Mouse (Mus musculus): Measurements from ENCODE around the gene Med28. TPM values are rescaled to one million over a fixed set of nuclear protein-coding genes. Genes with fewer than 3 reads are reported as not detected.
A peak's percentile ranks its signal among the peaks of the same experiment; 100 is the strongest.

The Med28 gene
- total and polyA plus RNA-seq, 3 experiments: 83.7 to 107 (median 103) TPM

DNA sequence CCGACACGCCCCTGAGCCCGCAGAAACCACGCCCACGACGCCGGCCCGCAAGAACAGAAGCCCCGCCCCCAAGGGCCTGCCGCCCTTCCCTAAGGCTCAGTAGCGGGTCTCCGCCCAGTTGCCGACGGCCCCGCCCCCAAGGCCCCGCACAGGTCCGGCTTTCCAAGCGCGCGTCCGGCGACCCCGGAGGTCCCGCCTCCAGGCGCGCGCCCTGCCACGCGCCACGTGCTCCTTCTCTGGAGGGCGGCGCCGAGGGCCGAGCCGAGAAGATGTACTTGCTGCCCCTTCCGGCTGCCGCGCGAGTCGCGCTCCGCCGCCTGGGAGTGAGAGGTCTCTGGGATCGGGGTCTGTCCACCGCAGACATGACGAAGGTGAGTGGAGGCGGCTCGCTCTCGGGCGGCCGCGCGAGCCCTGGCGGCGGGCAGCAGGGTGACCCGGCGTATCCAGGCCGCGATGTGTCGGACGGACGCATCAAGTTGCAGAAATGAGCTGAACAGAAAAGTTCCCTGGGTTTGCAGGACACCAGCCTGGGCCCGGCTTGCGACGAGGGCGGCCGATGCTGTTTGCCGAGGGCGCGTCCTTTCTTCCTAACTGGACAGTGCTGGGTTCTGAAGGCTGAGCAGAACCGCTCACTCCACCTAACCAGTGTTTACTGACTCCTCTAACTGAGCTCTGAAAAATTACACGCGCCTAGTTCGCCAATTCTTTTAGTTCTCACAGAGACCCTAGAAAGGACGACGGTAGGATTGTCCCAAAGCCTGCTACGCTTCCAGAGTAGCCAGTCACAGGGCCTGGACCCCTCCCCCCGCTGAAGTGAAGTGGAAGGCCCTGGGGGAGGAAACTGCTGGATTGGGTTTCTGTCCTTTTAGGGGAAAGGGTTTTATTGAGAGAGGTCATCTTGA, 26.6 kb upstream of the Med28 start, which contains the start of gene Lap3 (continued):
- no peak for TF ChIP-seq ZC3H11A (IDR thresholded peaks at IDR 0.05; ENCODE audit: low read depth, low read length)
- peak; percentile 62; the same call in 1 of the 2 replicates for TF ChIP-seq IRF4 (IDR thresholded peaks at IDR 0.05; ENCODE audit: low read depth, low read length)
- TF ChIP-seq TBP (conservative IDR thresholded peaks at IDR 0.05; ENCODE audit: low read depth, low read length): 0 out of 2 replicates have a peak, but pooled peaks have one; percentile 44
- TF ChIP-seq MAZ (IDR thresholded peaks at IDR 0.05; ENCODE audit: low read depth, low read length): no peak
- 0 out of 2 replicates have a peak, but pooled peaks have one; percentile 40 for TF ChIP-seq POLR2AphosphoS2 (IDR thresholded peaks at IDR 0.05; ENCODE audit: low read depth, low read length)
- peak; percentile 91 for TF ChIP-seq SIN3A (IDR thresholded peaks at IDR 0.05; ENCODE audit: low read length)
- no peak for TF ChIP-seq RAD21 (IDR thresholded peaks at IDR 0.05; ENCODE audit: low read depth, low read length)
- TF ChIP-seq MAFK (IDR thresholded peaks at IDR 0.05; ENCODE audit: insufficient replicate concordance, low read length): no peak
- peak; percentile 86 for TF ChIP-seq USF1 (IDR thresholded peaks at IDR 0.05; ENCODE audit: low read depth, low read length)
- TF ChIP-seq UBTF (IDR thresholded peaks at IDR 0.05; ENCODE audit: low read depth, low read length): 0 out of 2 replicates have a peak, but pooled peaks have one; percentile 70
- TF ChIP-seq MAX (IDR thresholded peaks at IDR 0.05; ENCODE audit: low read length): peak; percentile 97
- peak; percentile 98 for TF ChIP-seq MXI1 (IDR thresholded peaks at IDR 0.05; ENCODE audit: low read depth, low read length)
- TF ChIP-seq USF2 (conservative IDR thresholded peaks at IDR 0.05; ENCODE audit: low read depth, low read length): peak; percentile 49; the same call in 1 of the 2 replicates

DNA sequence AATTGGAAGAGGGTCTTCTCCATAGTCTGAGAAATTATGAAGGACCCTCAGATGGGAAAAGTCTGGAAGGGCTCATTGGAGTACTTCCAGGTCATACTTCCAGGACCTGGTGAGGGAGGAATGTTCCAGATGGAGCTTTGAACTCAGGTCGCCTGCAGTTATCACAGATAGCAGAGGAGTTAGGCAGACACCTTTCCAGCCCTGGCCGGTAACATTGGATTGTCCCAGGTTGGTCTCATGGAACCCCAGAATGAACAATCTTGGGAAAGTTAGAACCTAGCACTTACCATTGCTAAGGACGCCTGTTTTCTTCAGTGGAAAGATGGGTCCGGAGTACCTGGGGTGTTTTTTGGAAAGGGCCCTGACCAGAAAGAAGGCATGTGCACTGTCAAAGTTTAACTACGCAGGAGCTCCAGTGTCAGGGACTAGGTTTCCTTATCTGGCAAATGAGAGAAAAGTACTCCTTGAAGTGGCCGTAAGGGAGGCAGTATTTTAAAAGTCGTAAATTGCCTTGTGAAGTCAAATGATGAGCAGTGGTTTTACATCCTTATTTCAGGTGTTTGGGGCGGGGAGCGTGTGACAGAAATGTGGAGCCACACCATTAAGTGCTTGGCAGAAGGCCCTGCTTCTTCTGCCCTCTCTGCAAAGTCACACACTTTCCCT, 25.8 kb upstream of the Med28 start:
- H3K4me1 ChIP-seq (ENCODE audit: control insufficient read depth in 1 of 2, insufficient read depth in 2 of 2): peaks cover 6 to 51% of the 10 kb centered on the region in 2 experiments
- H3K9ac ChIP-seq (ENCODE audit: insufficient read depth, low read depth): peak overlapping the region; percentile 79
- TF ChIP-seq PAX5 (IDR thresholded peaks at IDR 0.05; ENCODE audit: low read length): no peak
- peak; percentile 27; the same call in 1 of the 2 replicates for TF ChIP-seq SIN3A (IDR thresholded peaks at IDR 0.05; ENCODE audit: low read length)
- H3K79me2 ChIP-seq (replicated peaks; ENCODE audit: control insufficient read depth, extremely low read depth, insufficient read depth, poor library complexity, severe bottlenecking): peaks cover 16% of the 10 kb centered on the region
- H3K36me3 ChIP-seq (replicated peaks in 1 of 2; ENCODE audit: control insufficient read depth in 1 of 2, insufficient read depth in 1 of 2, low read length in 1 of 2): peaks cover 16 to 37% of the 10 kb centered on the region in 2 experiments
- H3K27ac ChIP-seq (ENCODE audit: insufficient read depth, low read depth): no peak overlapping the region
- no peaks in the 10 kb centered on the region for H3K9me3 ChIP-seq (replicated peaks; ENCODE audit: low read length)
- dilution Hi-C loops (cut with MboI; ENCODE audit: extremely low pct_ligation_motif_present, extremely low pct_unique_long_range_greater_than_20kb, low sequenced_read_pairs): no loop called here
- H3K27me3 ChIP-seq (replicated peaks): peaks cover 3% of the 10 kb centered on the region
- DNase-seq (ENCODE audit: extremely low read depth): peak; percentile 51
- peak overlapping the region; percentile 71 for H3K4me2 ChIP-seq (ENCODE audit: insufficient read depth, low read depth, poor library complexity, severe bottlenecking)
- peak overlapping the region; percentile 74 to 85 (median 79) for H3K4me3 ChIP-seq (replicated peaks in 1 of 3; ENCODE audit: low read depth in 2 of 3, low read length in 2 of 3, poor library complexity in 1 of 3)
- in situ Hi-C loops (cut with MboI; ENCODE audit: low pct_ligation_motif_present, low pct_unique_long_range_greater_than_20kb, low sequenced_read_pairs): no loop called here
